Mouse (Mus musculus) thymus, adult 2 months (tissue): Measurements from ENCODE around the gene Asb16. TPM values are rescaled to one million over a fixed set of nuclear protein-coding genes. Genes with fewer than 3 reads are reported as not detected.
A peak's percentile ranks its signal among the peaks of the same experiment; 100 is the strongest.

ENCODE experiments used
- DNase-seq: peaks from one replicate; pipeline ENCODE4 v3.0.0; 2021
- H3K27ac ChIP-seq: fragments of 200-500 bp; 2 replicates; pipeline ENCODE4 v1.5.1; 2012; ENCODE audit warnings: low read length, control low read depth; ENCODE audit not compliant: control insufficient read depth, insufficient read depth
- H3K27me3 ChIP-seq: fragments of 200-500 bp; 2 replicates; pipeline ENCODE4 v1.6.1; 2012; ENCODE audit warnings: mild to moderate bottlenecking, low read length, moderate library complexity, mixed read lengths; ENCODE audit not compliant: control insufficient read depth, insufficient read depth
- H3K36me3 ChIP-seq: fragments of 200-500 bp; 2 replicates; pipeline ENCODE4 v1.6.1; 2012; ENCODE audit warnings: mild to moderate bottlenecking, low read length, moderate library complexity; ENCODE audit not compliant: control insufficient read depth, insufficient read depth
- H3K4me1 ChIP-seq: fragments of 200-500 bp; replicated peaks from 2 replicates; pipeline ENCODE4 v1.6.1; 2012; ENCODE audit warnings: low read length; ENCODE audit not compliant: control insufficient read depth, insufficient read depth
- H3K4me3 ChIP-seq: fragments of 200-500 bp; 2 replicates; pipeline ENCODE4 v1.5.1; 2012; ENCODE audit warnings: mild to moderate bottlenecking, low read length, control low read depth, moderate library complexity; ENCODE audit not compliant: control insufficient read depth, insufficient read depth
- CTCF ChIP-seq: fragments of 200-500 bp; IDR thresholded peaks from 2 replicates; pipeline ENCODE4 v1.5.1; 2012; ENCODE audit warnings: mild to moderate bottlenecking, control low read depth, low read length, moderate library complexity, borderline replicate concordance; ENCODE audit not compliant: control insufficient read depth, poor library complexity, insufficient read depth; ENCODE audit errors: extremely low read depth
- POLR2A ChIP-seq: fragments of 200-500 bp; IDR thresholded peaks from 2 replicates; pipeline ENCODE4 v1.6.1; 2012; ENCODE audit warnings: mild to moderate bottlenecking, low read length, control low read depth, moderate library complexity; ENCODE audit not compliant: control insufficient read depth, poor library complexity, insufficient read depth; ENCODE audit errors: extremely low read depth
- WGBS: fragments of 180-500 bp; shearing (Covaris S2); methylation state at CpG from one replicate; pipeline ENCODE4 v1.1.7; 2018; 5-methylcytosine and 5-hydroxymethylcytosine counted together
- polyA plus RNA-seq: library from polyadenylated mRNA; depleted of rRNA; stranded (reverse); fragments of >200 nt; gene quantifications from 2 replicates; pipeline ENCODE4 v1.2.3, GENCODE M21; 2012

Gene Asb16
- polyA plus RNA-seq, 1 experiment = 0.12 TPM

- whole genome bisulfite sequencing = 1% methylated on average over 49 of the region's 77 CpGs
- H3K36me3 ChIP-seq = peaks cover 20% of the 10 kb centered on the region
- DNase-seq = peak; percentile 82
- H3K4me1 ChIP-seq = peaks cover 15% of the 10 kb centered on the region
- peak overlapping the region; percentile 93 for H3K27ac ChIP-seq
- H3K27me3 ChIP-seq = no peaks in the 10 kb centered on the region; the same call in 1 of the 2 replicates
- TF ChIP-seq CTCF (no peak), POLR2A (peak; percentile 39; the same call in 1 of the 2 replicates)
- peak overlapping the region; percentile 99 for H3K4me3 ChIP-seq
Observed at GRCm38 (mm10) chr11:102317901-102318575, 49.5 kb downstream of the Asb16 start.

- peaks cover 12% of the 10 kb centered on the region for H3K36me3 ChIP-seq
- peak; percentile 62 for DNase-seq
- H3K4me3 ChIP-seq = peak overlapping the region; percentile 99
- H3K4me1 ChIP-seq = peaks cover 15% of the 10 kb centered on the region
- under 1% methylated on average over 84 of the region's 84 CpGs for WGBS
- no peaks in the 10 kb centered on the region; the same call in 1 of the 2 replicates for H3K27me3 ChIP-seq
- H3K27ac ChIP-seq = peak overlapping the region; percentile 93
- TF ChIP-seq POLR2A (no peak; the same call in 1 of the 2 replicates), CTCF (no peak)
Observed at GRCm38 (mm10) chr11:102318576-102319409, 50.2 kb downstream of the Asb16 start.

- H3K27me3 ChIP-seq = no peaks in the 10 kb centered on the region; the same call in 1 of the 2 replicates
- under 1% methylated on average over 25 of the region's 25 CpGs for WGBS
- TF ChIP-seq POLR2A = no peak
- TF ChIP-seq CTCF = no peak
- peaks cover 15% of the 10 kb centered on the region for H3K4me1 ChIP-seq
- peak within 1 kb of the TSS; percentile 99 for H3K4me3 ChIP-seq
- peak; percentile 67 for DNase-seq
- peaks cover 6% of the 10 kb centered on the region for H3K36me3 ChIP-seq
- peak within 1 kb of the TSS; percentile 93 for H3K27ac ChIP-seq
Observed at GRCm38 (mm10) chr11:102319410-102319792, 50.9 kb downstream of the Asb16 start, which contains the start of gene Ubtf. Ubtf (minus strand) TSS chr11:102319742.

- WGBS = 1% methylated on average over 38 of the region's 38 CpGs
- TF ChIP-seq POLR2A = peak; percentile 54; the same call in 1 of the 2 replicates
- 0 out of 2 replicates have a peak, but pooled peaks have one; percentile 10 for TF ChIP-seq CTCF
- peak overlapping the region; percentile 99 for H3K4me3 ChIP-seq
- no peaks in the 10 kb centered on the region for H3K36me3 ChIP-seq
- H3K27me3 ChIP-seq = no peaks in the 10 kb centered on the region; the same call in 1 of the 2 replicates
- DNase-seq = peak; percentile 71
- H3K4me1 ChIP-seq = peaks cover 15% of the 10 kb centered on the region
- peak overlapping the region; percentile 93 for H3K27ac ChIP-seq
Observed at GRCm38 (mm10) chr11:102319941-102320685, 51.6 kb downstream of the Asb16 start.

- DNase-seq = no peak
- no peak for TF ChIP-seq POLR2A
- TF ChIP-seq CTCF = no peak
- Histone ChIP-seq H3K4me1 (peaks cover 13% of the 10 kb centered on the region), H3K4me3 (peak overlapping the region; percentile 99), H3K27me3 (no peaks in the 10 kb centered on the region; the same call in 1 of the 2 replicates), H3K36me3 (no peaks in the 10 kb centered on the region), H3K27ac (no peak overlapping the region)
- 57% methylated on average over 10 of the region's 10 CpGs for WGBS
Observed at GRCm38 (mm10) chr11:102320686-102321005, 52.1 kb downstream of the Asb16 start.

GRCm38 (mm10) chr11:102321931-102322330 is 53.4 kb downstream of the Asb16 start:
- Histone ChIP-seq H3K27ac (no peak overlapping the region), H3K27me3 (no peaks in the 10 kb centered on the region; the same call in 1 of the 2 replicates), H3K36me3 (no peaks in the 10 kb centered on the region), H3K4me3 (no peak overlapping the region), H3K4me1 (peaks cover 8% of the 10 kb centered on the region)
- no peak for DNase-seq
- 76% methylated on average over 6 of the region's 6 CpGs for WGBS
- TF ChIP-seq CTCF = no peak
